Mouse (Mus musculus) embryonic fibroblast, embryonic 13.5 days (primary cell): ENCODE results near the gene Gm39566. TPM values are rescaled to one million over a fixed set of nuclear protein-coding genes. Genes with fewer than 3 reads are reported as not detected.

Source experiments
- H3K27ac ChIP-seq: 2 replicates; pipeline ENCODE4 v1.5.1; 2012; ENCODE audit warnings: low read length, control low read depth, inconsistent platforms; ENCODE audit not compliant: insufficient read depth
- H3K4me1 ChIP-seq: 2 replicates; pipeline ENCODE4 v1.6.1; 2011; ENCODE audit warnings: low read length; ENCODE audit not compliant: control insufficient read depth, insufficient read depth
- H3K4me3 ChIP-seq: 2 replicates; pipeline ENCODE4 v1.5.1; 2011; ENCODE audit warnings: mild to moderate bottlenecking, control low read depth, low read length; ENCODE audit not compliant: insufficient read depth
- CTCF ChIP-seq: IDR thresholded peaks from 2 replicates; pipeline ENCODE4 v1.5.1; 2011; ENCODE audit warnings: mild to moderate bottlenecking, control low read depth, low read length, moderate library complexity, borderline replicate concordance; ENCODE audit not compliant: insufficient read depth
- POLR2A ChIP-seq: IDR thresholded peaks from 2 replicates; pipeline ENCODE4 v1.6.1; 2011; ENCODE audit warnings: low read depth, mild to moderate bottlenecking, control low read depth, low read length, moderate library complexity
- polyA plus RNA-seq: library from polyadenylated mRNA; stranded (reverse); fragments of >200 nt; gene quantifications from 2 replicates; pipeline ENCODE4 v1.2.4, GENCODE M21; 2011; ENCODE audit warnings: low read depth; ENCODE audit not compliant: missing spikeins, insufficient read length

Gene Gm39566
- polyA plus RNA-seq, 1 experiment, result not detected

DNA sequence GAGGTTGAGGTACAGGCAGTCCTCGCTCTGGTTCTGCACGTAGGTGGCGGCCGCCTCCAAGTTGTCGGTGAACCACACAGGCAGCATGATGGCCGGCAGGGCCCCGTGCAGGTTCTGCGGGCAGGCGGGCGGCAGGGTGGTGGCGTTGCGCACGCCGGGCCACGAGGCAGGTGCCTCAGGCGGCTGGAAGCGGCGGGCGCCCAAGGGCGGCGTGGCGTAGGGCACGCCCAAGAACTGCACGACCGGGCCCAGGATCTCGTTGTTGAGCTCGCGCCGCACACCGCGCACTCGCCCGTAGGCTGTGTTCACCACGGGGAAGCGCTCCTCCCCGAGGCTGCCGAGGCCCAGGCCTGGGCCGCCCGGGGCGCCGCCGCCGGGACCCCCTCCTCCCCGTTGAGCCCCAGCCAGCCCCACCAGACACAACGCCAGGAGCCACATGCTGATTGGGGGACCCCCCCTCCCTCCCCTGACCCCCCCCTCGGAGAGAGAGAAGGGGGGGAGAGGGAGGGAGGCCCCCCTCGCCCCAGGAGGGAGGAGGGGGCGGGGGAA, 19.0 kb upstream of the Gm39566 start:
- Histone ChIP-seq H3K27ac (no peak overlapping the region), H3K4me3 (no peak overlapping the region), H3K4me1 (peaks cover 3% of the 10 kb centered on the region; the same call in 1 of the 2 replicates)
- no peak for TF ChIP-seq POLR2A
- no peak for TF ChIP-seq CTCF

DNA sequence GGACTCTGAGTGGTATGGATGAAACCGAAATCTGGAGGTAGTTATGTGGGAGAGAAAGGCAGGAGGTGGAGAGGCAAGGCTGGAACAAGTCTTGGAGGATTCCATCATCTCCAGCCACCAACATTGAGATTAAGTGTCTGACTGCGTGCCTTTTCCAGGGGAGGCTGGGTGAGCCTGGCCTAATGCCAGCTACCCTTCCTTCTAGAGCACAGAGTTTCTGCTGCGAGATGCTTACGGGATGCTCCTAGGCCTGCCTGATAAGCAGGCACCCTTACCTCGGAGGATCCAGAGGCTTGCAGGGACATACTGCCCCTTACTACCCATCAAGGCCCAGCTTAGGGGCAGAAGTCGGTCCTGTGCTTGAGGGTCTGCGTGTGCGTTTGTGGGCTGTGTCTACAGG, 18.5 kb upstream of the Gm39566 start:
- peaks cover 3% of the 10 kb centered on the region; the same call in 1 of the 2 replicates for H3K4me1 ChIP-seq
- H3K4me3 ChIP-seq, result no peak overlapping the region
- no peak for TF ChIP-seq POLR2A
- no peak for TF ChIP-seq CTCF
- no peak overlapping the region for H3K27ac ChIP-seq

- TF ChIP-seq POLR2A (no peak), CTCF (no peak)
- Histone ChIP-seq H3K27ac (no peak overlapping the region), H3K4me1 (no peaks in the 10 kb centered on the region), H3K4me3 (no peak overlapping the region)
Observed at GRCm38 (mm10) chr11:69828832-69829231, 13.7 kb upstream of the Gm39566 start.

GRCm38 (mm10) chr11:69823456-69823855, 8.4 kb upstream of the Gm39566 start:
- Histone ChIP-seq H3K27ac (no peak overlapping the region), H3K4me3 (no peak overlapping the region), H3K4me1 (no peaks in the 10 kb centered on the region)
- TF ChIP-seq CTCF, result no peak

DNA sequence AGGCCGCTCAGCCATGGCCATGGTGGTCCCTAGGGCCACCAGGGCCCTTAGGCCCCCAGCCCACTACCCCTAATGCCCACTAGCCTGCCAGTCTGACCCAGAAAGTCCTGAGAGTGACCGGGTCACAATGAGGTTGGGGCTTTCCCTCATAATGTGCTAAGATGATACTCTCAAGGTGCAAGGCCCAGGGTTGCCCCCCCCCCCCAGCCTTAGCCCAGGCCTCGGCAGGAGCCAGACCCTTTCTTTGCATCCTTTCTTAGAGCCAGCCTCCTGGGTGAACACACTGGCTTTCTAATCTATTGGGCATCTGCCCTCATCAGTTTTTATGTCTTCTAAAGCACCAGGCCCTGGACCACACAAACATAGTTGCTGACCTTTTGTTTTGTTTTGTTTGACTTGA, 7.0 kb upstream of the Gm39566 start, which contains the start of gene Spem1:
Spem1 (minus strand) TSS at position 101 of the 400 bp plus-strand sequence.
- H3K4me3 ChIP-seq, result no peak within 1 kb of the TSS
- H3K27ac ChIP-seq, result no peak within 1 kb of the TSS
- no peaks in the 10 kb centered on the region for H3K4me1 ChIP-seq
- no peak for TF ChIP-seq POLR2A
- no peak for TF ChIP-seq CTCF

- Histone ChIP-seq H3K4me1 (no peaks in the 10 kb centered on the region), H3K4me3 (no peak overlapping the region), H3K27ac (no peak overlapping the region)
- TF ChIP-seq CTCF (no peak), POLR2A (no peak)
Observed at GRCm38 (mm10) chr11:69818871-69819270, 3.8 kb upstream of the Gm39566 start.

GRCm38 (mm10) chr11:69818365-69818764, 3.3 kb upstream of the Gm39566 start, which contains the start of gene Spem2:
Gene Spem2 (minus strand): TSS chr11:69818465.
- TF ChIP-seq POLR2A, result no peak
- TF ChIP-seq CTCF, result no peak
- Histone ChIP-seq H3K27ac (no peak within 1 kb of the TSS), H3K4me1 (no peaks in the 10 kb centered on the region), H3K4me3 (no peak within 1 kb of the TSS)

- no peak overlapping the region for H3K4me3 ChIP-seq
- H3K4me1 ChIP-seq, result no peaks in the 10 kb centered on the region
- H3K27ac ChIP-seq, result no peak overlapping the region
- TF ChIP-seq CTCF, result no peak
- no peak for TF ChIP-seq POLR2A
Observed at GRCm38 (mm10) chr11:69816520-69816919, 1.4 kb upstream of the Gm39566 start.

DNA sequence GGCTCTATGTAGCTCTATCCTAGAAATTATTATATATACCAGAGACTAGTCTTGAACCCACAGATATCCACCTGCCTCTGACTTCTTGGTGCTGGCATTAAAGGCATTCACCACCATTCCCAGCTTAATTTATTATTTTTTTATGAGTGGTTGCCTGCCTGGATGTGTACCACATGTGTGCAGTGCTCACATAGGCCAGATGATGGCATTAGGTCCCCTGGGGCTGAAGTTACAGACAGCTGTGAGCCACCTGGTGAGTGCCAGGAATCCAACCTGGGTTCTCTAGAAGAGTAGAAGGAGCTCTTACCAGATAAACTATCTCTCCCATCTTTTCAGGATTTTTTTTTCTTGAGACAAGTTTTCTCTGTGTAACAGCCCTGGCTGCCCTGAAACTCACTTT, 4.8 kb downstream of the Gm39566 start:
- no peak overlapping the region for H3K27ac ChIP-seq
- no peaks in the 10 kb centered on the region for H3K4me1 ChIP-seq
- no peak overlapping the region for H3K4me3 ChIP-seq
- TF ChIP-seq CTCF (no peak), POLR2A (no peak)

- Histone ChIP-seq H3K4me3 (no peak overlapping the region), H3K4me1 (peaks cover 2% of the 10 kb centered on the region; the same call in 1 of the 2 replicates), H3K27ac (no peak overlapping the region)
- no peak for TF ChIP-seq CTCF
- no peak for TF ChIP-seq POLR2A
Observed at GRCm38 (mm10) chr11:69807641-69808040, 7.5 kb downstream of the Gm39566 start.
